Mouse (Mus musculus): ENCODE measurements around the gene Msi2.

DNA sequence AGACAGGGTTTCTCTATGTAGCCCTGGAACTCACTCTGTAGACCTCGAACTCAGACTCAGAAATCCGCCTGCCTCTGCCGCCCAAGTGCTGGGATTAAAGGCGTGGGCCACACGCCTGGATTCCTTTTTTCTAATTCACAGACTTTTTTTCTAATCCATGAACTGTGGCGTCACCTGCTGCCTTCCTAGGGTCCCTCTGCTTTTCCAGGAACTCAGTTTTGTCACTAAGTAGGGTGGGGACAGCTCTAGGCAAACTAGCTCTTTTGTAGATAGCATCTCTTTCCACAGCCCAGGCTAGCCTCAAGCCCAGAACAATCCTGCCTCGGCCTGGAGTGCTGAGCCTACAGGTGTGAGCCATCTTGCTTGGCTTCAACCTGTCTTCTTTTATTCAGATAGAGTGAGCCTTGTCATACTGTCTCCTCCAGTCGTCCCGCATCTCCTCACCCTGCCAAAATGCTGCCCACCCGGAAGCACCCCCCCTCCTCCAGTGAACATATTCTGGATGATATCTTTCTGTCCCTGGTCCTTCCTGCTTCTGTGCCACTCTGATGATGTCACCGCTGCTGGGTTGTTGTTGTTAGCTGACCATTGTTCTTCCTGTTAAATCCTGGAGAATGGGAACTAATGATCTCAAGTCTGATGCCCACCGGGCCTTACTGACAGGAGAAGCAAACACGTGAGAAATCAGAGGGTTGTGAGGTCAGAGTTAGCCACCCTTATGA, 21.4 kb upstream of the Msi2 start:
- TF ChIP-seq CTCF (IDR thresholded peaks at IDR 0.05; ENCODE audit: low read depth, low read length) (no peak), POLR2A (IDR thresholded peaks at IDR 0.05; ENCODE audit: extremely low read depth, insufficient read depth, low read length) (no peak)
